Mouse (Mus musculus) lung, adult 18-20 months (tissue): ENCODE data around the gene Stac2.

Experiments used
- DNase-seq, 2 experiments: peaks; one replicate each; pipeline ENCODE4 v3.0.0; 2022; ENCODE audit warnings: mixed read lengths in 2 of 2

Stac2 gene

GRCm38 (mm10) chr11:98052989-98053834 is at the start of gene Stac2:
Stac2 (minus strand) TSS chr11:98053462.
- peak; percentile 76 to 77 for DNase-seq

- no peak for DNase-seq
Measured at GRCm38 (mm10) chr11:98101332-98101731, 48.1 kb upstream of the Stac2 start.

- no peak for DNase-seq
Measured at GRCm38 (mm10) chr11:98090583-98090982, 37.3 kb upstream of the Stac2 start.

- peak; percentile 22 to 56 for DNase-seq
Measured at GRCm38 (mm10) chr11:98088224-98088623, 35.0 kb upstream of the Stac2 start.

GRCm38 (mm10) chr11:98086574-98086973 is 33.3 kb upstream of the Stac2 start:
- no peak for DNase-seq

GRCm38 (mm10) chr11:98086141-98086540 is 32.9 kb upstream of the Stac2 start:
- DNase-seq, result no peak

- DNase-seq, result no peak
Measured at GRCm38 (mm10) chr11:98082745-98083144, 29.5 kb upstream of the Stac2 start.

GRCm38 (mm10) chr11:98080450-98080849 is 27.2 kb upstream of the Stac2 start:
- DNase-seq, result no peak

- DNase-seq, result no peak
Measured at GRCm38 (mm10) chr11:98077086-98077485, 23.8 kb upstream of the Stac2 start.

GRCm38 (mm10) chr11:98075195-98075808 is 22.0 kb upstream of the Stac2 start:
- peak; percentile 75 to 82 for DNase-seq

GRCm38 (mm10) chr11:98073442-98073841 is 20.2 kb upstream of the Stac2 start:
- no peak for DNase-seq

- no peak for DNase-seq
Measured at GRCm38 (mm10) chr11:98067255-98067654, 14.0 kb upstream of the Stac2 start.

GRCm38 (mm10) chr11:98066201-98066600 is 12.9 kb upstream of the Stac2 start:
- DNase-seq, result no peak

GRCm38 (mm10) chr11:98061904-98062562 is 8.8 kb upstream of the Stac2 start:
- DNase-seq, result peak; percentile 63 to 69

- no peak for DNase-seq
Measured at GRCm38 (mm10) chr11:98061441-98061840, 8.2 kb upstream of the Stac2 start.

GRCm38 (mm10) chr11:98060104-98060692 is 6.9 kb upstream of the Stac2 start:
- DNase-seq, result no peak

- no peak for DNase-seq
Measured at GRCm38 (mm10) chr11:98059662-98060061, 6.4 kb upstream of the Stac2 start.

- no peak for DNase-seq
Measured at GRCm38 (mm10) chr11:98057998-98058397, 4.7 kb upstream of the Stac2 start.

- no peak for DNase-seq
Measured at GRCm38 (mm10) chr11:98057466-98057865, 4.2 kb upstream of the Stac2 start.

GRCm38 (mm10) chr11:98052129-98052988 is 903 bp downstream of the Stac2 start:
- no peak for DNase-seq

GRCm38 (mm10) chr11:98051611-98052128 is 1.6 kb downstream of the Stac2 start:
- no peak for DNase-seq

GRCm38 (mm10) chr11:98050940-98051339 is 2.3 kb downstream of the Stac2 start:
- no peak for DNase-seq
